Mouse (Mus musculus) G1E (cell line): ENCODE data around the gene Gnb5. TPM values are rescaled to one million over a fixed set of nuclear protein-coding genes. Genes with fewer than 3 reads are reported as not detected.

Source experiments
- ATAC-seq: 2 replicates; pipeline ENCODE4 v1.8.0; 2016; ENCODE audit warnings: mild to moderate bottlenecking; ENCODE audit not compliant: insufficient number of reproducible peaks, poor library complexity, low FRiP score, severe bottlenecking; ENCODE audit errors: extremely low read depth
- DNase-seq: peaks from one replicate; pipeline ENCODE4 v3.0.0; 2012; ENCODE audit warnings: low spot score
- H3K27me3 ChIP-seq: 2 replicates; pipeline ENCODE4 v1.6.1; 2012; ENCODE audit warnings: mild to moderate bottlenecking, low read length, inconsistent platforms; ENCODE audit not compliant: insufficient read depth
- H3K36me3 ChIP-seq: replicated peaks from 2 replicates; pipeline ENCODE3; 2012; ENCODE audit warnings: mild to moderate bottlenecking, inconsistent platforms
- H3K4me1 ChIP-seq: 2 replicates; pipeline ENCODE4 v1.6.1; 2012; ENCODE audit warnings: low read depth, low read length, inconsistent platforms, mixed read lengths; ENCODE audit not compliant: insufficient read depth
- H3K4me3 ChIP-seq: 2 replicates; pipeline ENCODE4 v1.5.1; 2012; ENCODE audit warnings: low read depth, mild to moderate bottlenecking, inconsistent platforms, low read length, moderate library complexity, mixed read lengths
- H3K9me3 ChIP-seq: replicated peaks from 2 replicates; pipeline ENCODE4 v1.6.1; 2012; ENCODE audit warnings: inconsistent platforms
- CTCF ChIP-seq: IDR thresholded peaks from 2 replicates; pipeline ENCODE4 v1.5.1; 2012; ENCODE audit warnings: low read depth, low read length, inconsistent platforms, mixed read lengths
- GATA1 ChIP-seq: IDR thresholded peaks from 2 replicates; pipeline ENCODE4 v1.6.1; 2012; ENCODE audit warnings: borderline replicate concordance, low read length, inconsistent platforms, mixed read lengths
- GATA2 ChIP-seq: IDR thresholded peaks from 2 replicates; pipeline ENCODE4 v1.6.1; 2012; ENCODE audit warnings: low read depth, low read length, inconsistent platforms, borderline replicate concordance
- POLR2AphosphoS5 ChIP-seq: IDR thresholded peaks from 2 replicates; pipeline ENCODE4 v1.6.1; 2012; ENCODE audit warnings: low read depth, low read length, inconsistent platforms; ENCODE audit not compliant: insufficient replicate concordance
- TAL1 ChIP-seq: conservative IDR thresholded peaks from 2 replicates; pipeline ENCODE4 v1.6.1; 2012; ENCODE audit warnings: low read depth, low read length, inconsistent platforms, mixed read lengths
- polyA plus RNA-seq: library from polyadenylated mRNA; stranded (reverse); fragments of >175 nt; gene quantifications from 2 replicates; pipeline ENCODE4 v1.2.3, GENCODE M21; 2012
- total RNA-seq, 2 experiments: library from RNA; stranded (forward) in 1 of 2; stranded (reverse) in 1 of 2; fragments of 200-1000 nt in 1 of 2; fragments of >200 nt in 1 of 2; fragmentation: Nextera tagmentation in 1 of 2; gene quantifications; 2 replicates each; pipeline ENCODE4 v1.2.3; 2014 to 2017

The Gnb5 gene
- total and polyA plus RNA-seq, 3 experiments, result 0.66 TPM; not detected in 2

DNA sequence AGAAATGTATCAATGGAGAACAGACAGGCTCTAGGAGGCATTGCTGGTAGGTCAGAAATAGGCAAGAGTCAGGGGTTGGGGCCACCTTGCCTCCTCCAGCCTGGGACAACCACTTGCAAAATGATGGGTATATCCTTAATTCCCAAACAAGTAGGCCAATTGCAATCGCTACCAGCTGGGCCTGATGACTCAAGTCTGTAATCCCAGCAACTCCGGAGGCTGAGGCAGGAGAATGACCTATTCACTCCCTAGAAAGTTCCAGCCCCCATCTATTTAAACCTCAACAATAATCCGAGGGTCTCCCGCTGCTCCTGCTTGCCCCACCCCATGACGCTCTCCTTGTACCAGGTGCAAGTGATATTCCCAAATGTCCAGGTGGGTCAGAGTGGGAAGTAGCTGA lies 41.4 kb downstream of the Gnb5 start, which contains the start of gene Bcl2l10:
TSS of gene Bcl2l10 (plus strand) at position 301 of the 400 bp plus-strand sequence.
- TF ChIP-seq TAL1 (no peak), CTCF (no peak), GATA2 (no peak), POLR2AphosphoS5 (no peak), GATA1 (no peak)
- H3K4me1 ChIP-seq, result no peaks in the 10 kb centered on the region
- DNase-seq (no peak), ATAC-seq (no peak)
- peaks cover 30% of the 10 kb centered on the region for H3K27me3 ChIP-seq
- no peaks in the 10 kb centered on the region for H3K36me3 ChIP-seq
- no peak within 1 kb of the TSS for H3K4me3 ChIP-seq
- H3K9me3 ChIP-seq, result no peaks in the 10 kb centered on the region

DNA sequence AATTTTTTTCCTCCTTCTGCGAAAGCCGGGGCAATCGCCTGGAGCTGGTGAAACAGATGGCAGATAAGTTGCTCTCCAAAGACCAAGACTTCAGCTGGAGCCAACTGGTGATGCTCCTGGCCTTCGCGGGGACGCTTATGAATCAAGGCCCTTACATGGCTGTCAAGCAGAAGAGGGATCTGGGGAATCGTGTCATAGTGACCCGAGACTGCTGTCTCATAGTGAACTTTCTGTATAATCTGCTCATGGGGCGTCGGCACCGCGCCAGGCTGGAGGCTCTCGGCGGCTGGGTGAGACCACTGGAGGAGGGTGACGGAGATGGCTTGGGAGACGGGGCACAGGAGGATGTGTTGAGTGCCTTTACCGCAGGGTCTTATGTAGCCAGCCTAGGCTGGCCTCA lies 42.0 kb downstream of the Gnb5 start:
- Histone ChIP-seq H3K36me3 (no peaks in the 10 kb centered on the region), H3K4me3 (no peak overlapping the region), H3K9me3 (no peaks in the 10 kb centered on the region), H3K27me3 (peaks cover 30% of the 10 kb centered on the region), H3K4me1 (no peaks in the 10 kb centered on the region)
- DNase-seq (no peak), ATAC-seq (no peak)
- TF ChIP-seq TAL1 (no peak), CTCF (no peak), POLR2AphosphoS5 (no peak), GATA1 (no peak), GATA2 (no peak)

DNA sequence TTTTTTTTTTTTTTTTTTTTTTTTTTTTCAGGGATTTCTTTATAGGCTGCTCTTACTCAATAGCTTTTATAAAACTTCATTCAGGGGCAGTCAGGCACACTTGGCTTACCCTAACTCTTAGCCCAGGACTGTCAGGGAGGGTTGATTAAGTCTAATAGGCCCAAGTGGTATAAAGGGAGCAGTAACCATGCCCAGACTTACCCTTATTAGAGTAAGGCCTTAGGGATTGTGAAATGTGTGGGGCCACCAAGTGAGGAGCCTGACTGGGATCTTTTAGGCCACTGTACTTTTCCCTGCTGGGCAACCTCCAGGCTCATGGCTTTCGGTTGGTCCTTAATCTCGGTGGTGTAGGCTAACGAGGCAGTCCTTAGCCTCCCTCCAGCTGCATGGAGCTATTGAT lies 42.6 kb downstream of the Gnb5 start:
- DNase-seq, result no peak
- TF ChIP-seq GATA1 (no peak), CTCF (no peak), GATA2 (no peak), TAL1 (no peak)
- H3K36me3 ChIP-seq, result no peaks in the 10 kb centered on the region
- no peak overlapping the region for H3K4me3 ChIP-seq
- no peak for ATAC-seq
- H3K4me1 ChIP-seq, result no peaks in the 10 kb centered on the region
- H3K9me3 ChIP-seq, result no peaks in the 10 kb centered on the region
- peaks cover 31% of the 10 kb centered on the region for H3K27me3 ChIP-seq

DNA sequence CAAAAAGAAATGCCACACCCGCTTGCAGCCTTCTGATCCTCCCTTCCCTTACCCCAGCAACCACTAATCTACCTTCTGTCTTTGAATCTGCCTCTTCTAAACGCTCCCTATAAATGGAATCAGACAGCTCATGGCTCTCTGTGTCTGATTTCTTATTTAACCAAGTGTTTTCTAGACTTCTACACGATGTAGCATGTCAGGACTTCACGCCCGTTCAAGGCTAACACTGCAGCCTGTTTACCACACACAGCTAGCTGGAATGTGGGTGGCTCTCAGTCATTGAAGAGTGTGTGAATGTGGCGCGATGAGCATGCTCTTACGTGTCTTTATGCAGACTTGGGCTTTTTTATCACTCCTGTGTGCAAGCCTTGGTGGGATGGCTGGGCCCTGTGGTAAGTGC lies 47.0 kb downstream of the Gnb5 start:
- DNase-seq (no peak), ATAC-seq (no peak)
- Histone ChIP-seq H3K4me3 (no peak overlapping the region), H3K36me3 (no peaks in the 10 kb centered on the region), H3K4me1 (no peaks in the 10 kb centered on the region), H3K9me3 (no peaks in the 10 kb centered on the region), H3K27me3 (peaks cover 28% of the 10 kb centered on the region; the same call in 1 of the 2 replicates)
- TF ChIP-seq POLR2AphosphoS5 (no peak), CTCF (no peak), GATA1 (no peak), TAL1 (no peak), GATA2 (no peak)

DNA sequence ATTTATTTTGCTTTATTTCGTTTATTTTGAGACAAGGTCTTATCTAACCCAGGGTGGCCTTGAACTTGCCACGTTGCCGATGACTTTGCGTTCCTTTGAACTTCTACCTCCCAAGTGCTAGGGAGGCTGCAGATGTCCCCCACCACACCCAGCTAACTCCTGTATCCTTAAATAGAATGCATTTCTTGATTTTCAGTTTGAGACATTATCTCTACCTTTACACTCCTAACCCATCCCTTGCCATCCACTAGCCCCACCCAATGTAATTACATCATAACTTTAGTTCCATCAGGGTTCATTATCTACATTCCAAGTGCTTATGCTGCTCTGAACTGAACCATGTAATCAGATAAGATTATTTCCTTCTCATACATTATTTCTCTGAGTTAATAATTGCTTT lies 49.7 kb downstream of the Gnb5 start:
- Histone ChIP-seq H3K4me1 (no peaks in the 10 kb centered on the region), H3K27me3 (peaks cover 26% of the 10 kb centered on the region), H3K4me3 (no peak overlapping the region), H3K36me3 (no peaks in the 10 kb centered on the region), H3K9me3 (no peaks in the 10 kb centered on the region)
- TF ChIP-seq GATA2 (no peak), CTCF (no peak), POLR2AphosphoS5 (no peak), GATA1 (no peak), TAL1 (no peak)
- ATAC-seq (no peak), DNase-seq (no peak)

DNA sequence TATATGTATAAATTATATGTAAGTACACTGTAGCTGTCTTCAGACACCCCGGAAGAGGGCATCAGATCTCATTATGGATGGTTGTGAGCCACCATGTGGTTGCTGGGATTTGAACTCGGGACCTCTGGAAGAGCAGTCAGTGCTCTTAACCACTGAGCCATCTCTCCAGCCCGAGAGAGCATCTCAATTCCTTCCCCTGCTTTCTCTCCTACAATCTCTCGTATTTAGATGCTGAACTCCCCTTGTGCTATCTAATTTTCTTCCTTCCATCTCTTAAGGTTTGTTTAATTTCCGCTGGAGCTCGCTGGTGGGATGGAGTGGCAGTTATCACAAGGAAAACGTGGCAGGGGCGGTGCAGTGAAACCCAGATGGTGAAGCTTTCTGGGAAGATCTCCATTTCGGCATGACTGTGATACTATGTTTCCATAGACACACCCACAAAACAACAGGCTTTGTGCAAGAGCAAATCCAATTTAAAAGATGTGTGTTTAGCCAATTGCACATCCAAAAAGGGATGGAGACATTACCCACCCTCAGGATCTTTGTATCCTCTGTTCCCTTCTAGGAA lies 51.1 kb downstream of the Gnb5 start:
- H3K4me3 ChIP-seq, result no peak overlapping the region
- no peak for DNase-seq
- no peak for ATAC-seq

More for the DNA sequence above, 51.1 kb downstream of the Gnb5 start:
- Histone ChIP-seq H3K4me1 (no peaks in the 10 kb centered on the region), H3K36me3 (no peaks in the 10 kb centered on the region), H3K27me3 (peaks cover 25% of the 10 kb centered on the region), H3K9me3 (no peaks in the 10 kb centered on the region)
- TF ChIP-seq TAL1 (no peak), POLR2AphosphoS5 (no peak), GATA2 (no peak), GATA1 (no peak), CTCF (no peak)
